Mouse (Mus musculus) liver, postnatal 0 days (tissue): ENCODE measurements around the gene 1600014C10Rik. TPM values are rescaled to one million over a fixed set of nuclear protein-coding genes. Genes with fewer than 3 reads are reported as not detected.

Source experiments
- ATAC-seq: fragments of 200-750 bp; cut with Nextera tagmentation; 2 replicates; pipeline ENCODE4 v1.8.0; 2017; ENCODE audit warnings: mild to moderate bottlenecking, moderate library complexity
- DNase-seq: peaks from one replicate; pipeline ENCODE4 v3.0.0-alpha.2; 2016
- H3K27ac ChIP-seq: fragments of 300-500 bp; sonication (generic); 2 replicates; pipeline ENCODE4 v1.5.1; 2014; ENCODE audit warnings: antibody characterized with exemption, moderate library complexity, mild to moderate bottlenecking, low read depth
- H3K27me3 ChIP-seq: fragments of 300-500 bp; sonication (generic); 2 replicates; pipeline ENCODE4 v1.6.1; 2014; ENCODE audit warnings: low read length, control low read depth, mixed read lengths; ENCODE audit not compliant: insufficient read depth
- H3K36me3 ChIP-seq: fragments of 300-500 bp; sonication (generic); replicated peaks from 2 replicates; pipeline ENCODE4 v1.6.1; 2014; ENCODE audit warnings: mild to moderate bottlenecking, control low read depth, low read length, moderate library complexity, mixed read lengths; ENCODE audit not compliant: insufficient read depth
- H3K4me1 ChIP-seq: fragments of 300-500 bp; sonication (generic); 2 replicates; pipeline ENCODE4 v1.6.1; 2014; ENCODE audit warnings: antibody characterized with exemption, mild to moderate bottlenecking, control low read depth; ENCODE audit not compliant: insufficient read depth
- H3K4me2 ChIP-seq: fragments of 300-500 bp; sonication (generic); 2 replicates; pipeline ENCODE4 v1.6.1; 2014; ENCODE audit warnings: low read depth, mild to moderate bottlenecking, low read length, moderate library complexity, mixed read lengths
- H3K4me3 ChIP-seq: fragments of 300-500 bp; sonication (generic); 2 replicates; pipeline ENCODE4 v1.5.1; 2014; ENCODE audit warnings: low read depth, low read length
- H3K9ac ChIP-seq: fragments of 300-500 bp; sonication (generic); replicated peaks from 2 replicates; pipeline ENCODE4 v1.6.1; 2014; ENCODE audit warnings: mild to moderate bottlenecking, moderate library complexity
- H3K9me3 ChIP-seq: fragments of 300-500 bp; sonication (generic); 2 replicates; pipeline ENCODE4 v1.6.1; 2016; ENCODE audit warnings: mild to moderate bottlenecking, control low read depth, low read length, mixed read lengths
- CTCF ChIP-seq: sonication (generic); IDR thresholded peaks from 2 replicates; pipeline ENCODE4 v1.5.1; 2016; ENCODE audit warnings: antibody characterized with exemption, low read depth
- EP300 ChIP-seq: IDR thresholded peaks from 2 replicates; pipeline ENCODE4 v1.6.1; 2016; ENCODE audit warnings: antibody characterized with exemption, low read depth, mild to moderate bottlenecking
- WGBS: fragments of 180-500 bp; shearing (Covaris S2); extraction: QIAGEN DNeasy Blood & Tissue Kit; methylation state at CpG from one replicate; pipeline ENCODE4 v1.1.7; 2014; ENCODE audit not compliant: insufficient replicate concordance; 5-methylcytosine and 5-hydroxymethylcytosine counted together
- polyA plus RNA-seq: library from polyadenylated mRNA; unstranded; fragments of >200 nt; fragmentation: Nextera tagmentation; extraction: Ambion mirVana; gene quantifications from 2 replicates; pipeline ENCODE4 v1.2.1, GENCODE M21; 2015

Gene 1600014C10Rik
- polyA plus RNA-seq, 1 experiment from 2014 or later: 78.1 TPM

GRCm38 (mm10) chr7:38182596-38182961 lies 438 bp upstream of the 1600014C10Rik start:
- TF ChIP-seq CTCF (peak; percentile 95), EP300 (no peak)

GRCm38 (mm10) chr7:38183709-38184417 lies 846 bp downstream of the 1600014C10Rik start:
- 1% methylated on average over 36 of the region's 36 CpGs for WGBS
- H3K36me3 ChIP-seq: 0 out of 2 replicates have a peak, but pooled peaks cover 6% of the 10 kb centered on the region
- peak; percentile 85 for DNase-seq
- H3K4me2 ChIP-seq: peak overlapping the region; percentile 91
- H3K9ac ChIP-seq: peak overlapping the region; percentile 84
- no peaks in the 10 kb centered on the region for H3K27me3 ChIP-seq
- TF ChIP-seq CTCF (no peak), EP300 (no peak)
- H3K4me1 ChIP-seq: peaks cover 39% of the 10 kb centered on the region
- no peaks in the 10 kb centered on the region for H3K9me3 ChIP-seq
- H3K4me3 ChIP-seq: peak overlapping the region; percentile 72
- peak; percentile 72 for ATAC-seq
- peak overlapping the region; percentile 98 for H3K27ac ChIP-seq

More at GRCm38 (mm10) chr7:38182596-38182961, 438 bp upstream of the 1600014C10Rik start:
- H3K27ac ChIP-seq: peak overlapping the region; percentile 98
- H3K27me3 ChIP-seq: no peaks in the 10 kb centered on the region
- DNase-seq: peak; percentile 88
- peak; percentile 68 for ATAC-seq
- H3K4me3 ChIP-seq: peak overlapping the region; percentile 72
- H3K4me1 ChIP-seq: peaks cover 27% of the 10 kb centered on the region
- no peaks in the 10 kb centered on the region for H3K36me3 ChIP-seq
- no peaks in the 10 kb centered on the region for H3K9me3 ChIP-seq
- H3K4me2 ChIP-seq: peak overlapping the region; percentile 91
- WGBS: 0% methylated on average over 11 of the region's 11 CpGs
- H3K9ac ChIP-seq: peak overlapping the region; percentile 84

DNA sequence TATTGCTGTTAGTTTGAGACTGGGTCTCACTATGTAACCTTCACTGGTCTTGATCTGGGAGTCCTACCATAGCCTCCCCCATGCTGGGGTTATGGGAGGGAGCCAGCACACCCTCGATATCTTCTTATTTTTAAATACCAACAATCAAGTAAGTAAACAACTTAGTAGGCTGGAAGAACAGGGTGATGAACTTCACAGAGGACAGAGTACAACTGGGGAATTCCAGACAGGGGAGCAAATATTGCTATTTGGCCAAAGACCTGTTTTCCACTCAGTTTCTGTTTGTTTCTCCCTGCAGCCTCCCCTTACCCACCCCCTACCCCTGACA lies 1.4 kb downstream of the 1600014C10Rik start:
- H3K4me1 ChIP-seq: peaks cover 40% of the 10 kb centered on the region
- peak overlapping the region; percentile 91 for H3K4me2 ChIP-seq
- H3K9me3 ChIP-seq: no peaks in the 10 kb centered on the region
- TF ChIP-seq EP300 (no peak), CTCF (no peak)
- WGBS: 13% methylated on average over 1 of the region's 1 CpGs
- peak overlapping the region; percentile 72 for H3K4me3 ChIP-seq
- peak overlapping the region; percentile 84 for H3K9ac ChIP-seq
- ATAC-seq (peak; percentile 15), DNase-seq (no peak)
- H3K27ac ChIP-seq: peak overlapping the region; percentile 98
- H3K36me3 ChIP-seq: 0 out of 2 replicates have a peak, but pooled peaks cover 6% of the 10 kb centered on the region
- H3K27me3 ChIP-seq: no peaks in the 10 kb centered on the region

GRCm38 (mm10) chr7:38184786-38185185 lies 1.8 kb downstream of the 1600014C10Rik start:
- H3K36me3 ChIP-seq: peaks cover 10% of the 10 kb centered on the region; the same call in 1 of the 2 replicates
- H3K9me3 ChIP-seq: no peaks in the 10 kb centered on the region
- H3K27ac ChIP-seq: peak overlapping the region; percentile 98
- no peaks in the 10 kb centered on the region for H3K27me3 ChIP-seq
- peaks cover 40% of the 10 kb centered on the region for H3K4me1 ChIP-seq
- H3K4me3 ChIP-seq: peak overlapping the region; percentile 72
- no peak for DNase-seq
- H3K9ac ChIP-seq: peak overlapping the region; percentile 84
- TF ChIP-seq CTCF (no peak), EP300 (no peak)
- H3K4me2 ChIP-seq: peak overlapping the region; percentile 91
- 74% methylated on average over 6 of the region's 6 CpGs for WGBS
- ATAC-seq: no peak

DNA sequence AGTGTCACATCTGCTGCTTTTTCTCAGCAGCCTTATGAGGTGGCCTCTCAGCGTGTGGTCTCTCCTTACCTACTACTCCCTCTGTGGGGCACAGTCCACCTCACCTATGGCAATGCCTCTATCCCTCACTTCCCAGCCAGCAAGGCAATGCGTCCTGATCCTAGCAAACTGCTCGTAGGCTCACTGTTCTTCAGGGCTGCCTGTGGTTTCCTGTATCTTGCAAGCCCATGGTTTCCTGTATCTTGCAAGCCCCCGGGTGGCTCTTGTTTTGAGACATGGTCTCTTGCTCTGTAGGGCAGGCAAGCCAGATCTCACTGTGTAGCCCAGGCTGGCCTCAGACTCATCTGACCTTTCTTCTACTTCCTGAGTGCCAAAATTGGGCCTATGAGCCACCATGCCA lies 3.8 kb downstream of the 1600014C10Rik start:
- 24% methylated on average over 4 of the region's 4 CpGs for WGBS
- Histone ChIP-seq H3K9ac (no peak overlapping the region; the same call in 1 of the 2 replicates), H3K4me1 (peaks cover 43% of the 10 kb centered on the region), H3K27me3 (no peaks in the 10 kb centered on the region), H3K27ac (peak overlapping the region; percentile 98), H3K4me3 (no peak overlapping the region), H3K36me3 (peaks cover 24% of the 10 kb centered on the region), H3K4me2 (peak overlapping the region; percentile 91), H3K9me3 (no peaks in the 10 kb centered on the region)
- DNase-seq (no peak), ATAC-seq (no peak)
- TF ChIP-seq EP300 (no peak), CTCF (no peak)

DNA sequence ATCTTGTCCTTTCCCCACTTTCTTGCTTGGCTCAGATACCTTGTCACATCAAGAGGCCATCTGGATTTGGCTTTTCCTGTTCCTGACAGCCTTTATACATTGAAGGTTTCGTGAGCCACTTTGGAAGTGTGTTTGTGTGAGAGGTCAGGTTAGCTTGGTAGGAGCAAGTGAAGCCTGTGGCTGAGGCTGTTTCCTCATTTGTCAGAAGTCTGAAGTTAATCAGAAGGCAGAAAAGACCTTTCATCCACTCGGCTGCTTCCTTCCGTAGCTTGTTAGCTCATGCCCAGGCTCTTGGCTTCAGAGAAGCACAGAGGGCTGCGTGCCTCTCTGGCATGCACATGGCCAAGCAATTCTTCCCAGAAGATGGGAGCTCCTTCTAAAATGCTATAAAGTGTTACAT lies 4.8 kb downstream of the 1600014C10Rik start:
- peaks cover 27% of the 10 kb centered on the region for H3K36me3 ChIP-seq
- no peaks in the 10 kb centered on the region for H3K27me3 ChIP-seq
- H3K9me3 ChIP-seq: no peaks in the 10 kb centered on the region
- no peak for TF ChIP-seq EP300
- no peak for TF ChIP-seq CTCF
- H3K27ac ChIP-seq: peak overlapping the region; percentile 98
- H3K4me1 ChIP-seq: peaks cover 41% of the 10 kb centered on the region
- 44% methylated on average over 4 of the region's 4 CpGs for WGBS
- no peak overlapping the region for H3K9ac ChIP-seq
- H3K4me3 ChIP-seq: no peak overlapping the region
- DNase-seq (no peak), ATAC-seq (no peak)
- no peak overlapping the region for H3K4me2 ChIP-seq
